Mouse (Mus musculus) heart, postnatal 25 days (tissue): ENCODE data around the gene Rbpj. TPM values are rescaled to one million over a fixed set of nuclear protein-coding genes. Genes with fewer than 3 reads are reported as not detected.

Source experiments
- DNase-seq: peaks from one replicate; pipeline ENCODE4 v3.0.0; 2022; ENCODE audit warnings: low spot score
- intact Hi-C: fragments of 180-260 bp; cut with DNase I; formaldehyde crosslinking; loops from one replicate; pipeline ENCODE4 v1.15.1; 2025
- total RNA-seq, 2 experiments: library from RNA; stranded (reverse); gene quantifications; 2 replicates each; pipeline ENCODE4 v1.2.3; 2021

The Rbpj gene
- total RNA-seq = 10 to 100 TPM; 23.4 to 32.5 TPM

DNA sequence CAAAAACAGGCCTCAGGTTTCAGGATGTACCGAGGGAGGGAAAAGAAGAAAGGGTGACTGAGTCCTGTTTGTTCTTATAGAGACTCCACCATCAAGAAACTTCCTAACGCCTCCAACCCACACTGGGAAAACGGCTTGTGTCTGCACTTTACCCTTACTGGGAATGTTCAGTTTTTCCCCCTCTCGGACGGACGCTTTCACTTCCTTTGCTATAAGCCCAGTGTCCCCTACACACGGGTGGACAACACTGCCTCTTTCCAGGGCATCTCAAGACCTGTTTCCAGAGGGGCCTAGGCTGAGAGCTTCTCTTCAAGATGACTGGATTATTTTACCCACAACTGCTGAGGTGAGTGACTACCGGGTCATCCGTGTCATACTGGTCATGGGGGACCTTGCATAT lies at the start of gene Rbpj:
TSS of gene Rbpj (plus strand) at position 270 of the 400 bp plus-strand sequence.
- no peak for DNase-seq
- intact Hi-C loops = loop anchor here (5.0 kb wide), 1 partner anchor 34 kb away; no protein-coding TSS in a partner anchor

- intact Hi-C loops = no loop called here
Observed at GRCm38 (mm10) chr5:53420777-53421176, 45.2 kb upstream of the Rbpj start.

DNA sequence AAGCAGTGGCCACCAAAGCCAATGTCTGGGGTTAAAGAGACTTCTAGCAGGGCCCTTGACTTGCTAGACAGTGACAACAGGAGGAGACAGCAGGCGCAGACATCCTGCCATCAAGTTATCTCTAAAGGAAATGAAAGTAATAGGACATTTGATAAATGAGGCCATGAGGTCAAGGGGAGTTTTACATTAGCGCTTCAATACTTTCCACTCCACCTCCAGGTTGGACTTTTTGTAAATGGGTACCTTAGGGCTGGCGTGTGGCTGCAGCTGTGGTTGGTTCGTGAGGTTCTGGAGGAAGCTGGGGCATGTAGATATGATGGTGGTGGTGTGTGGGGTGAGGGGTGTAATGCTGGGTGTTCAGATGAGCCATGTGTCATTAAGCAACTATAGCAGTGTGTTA lies 44.7 kb upstream of the Rbpj start:
- no peak for DNase-seq
- intact Hi-C loops = no loop called here

More at GRCm38 (mm10) chr5:53420777-53421176, 45.2 kb upstream of the Rbpj start:
- DNase-seq = no peak

DNA sequence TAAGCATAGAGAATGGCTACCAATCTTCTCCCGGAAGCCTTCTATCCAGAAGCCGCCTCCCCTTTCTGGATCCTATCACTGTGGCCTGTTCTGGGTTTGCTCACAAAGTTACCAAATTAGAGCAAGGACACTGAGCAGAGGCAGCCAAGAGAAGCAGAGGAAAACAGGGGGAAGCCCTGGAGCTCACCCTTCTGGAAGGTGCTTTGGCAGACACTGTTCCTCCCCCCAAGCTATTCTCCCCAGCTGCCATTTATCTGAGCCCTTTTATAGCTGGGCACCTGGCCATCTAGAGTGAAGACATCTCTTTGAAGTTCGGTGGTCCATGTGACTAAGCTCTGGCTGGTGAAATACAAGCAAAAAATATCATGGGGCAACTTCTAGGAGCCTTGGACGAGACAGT lies 38.5 kb upstream of the Rbpj start:
- peak; percentile 20 for DNase-seq
- intact Hi-C loops = no loop called here

GRCm38 (mm10) chr5:53429683-53430477 lies 36.1 kb upstream of the Rbpj start:
- DNase-seq = peak; percentile 44
- intact Hi-C loops = loop anchor here (5.0 kb wide), 1 partner anchor 37 kb away; the partner anchor contains the start of gene Rbpj

- intact Hi-C loops = loop anchor here (5.0 kb wide), 1 partner anchor 35 kb away; the partner anchor contains the start of gene Rbpj
- DNase-seq = no peak
Observed at GRCm38 (mm10) chr5:53432451-53432850, 33.5 kb upstream of the Rbpj start.

- intact Hi-C loops = no loop called here
- no peak for DNase-seq
Observed at GRCm38 (mm10) chr5:53436905-53437632, 28.9 kb upstream of the Rbpj start.

GRCm38 (mm10) chr5:53437767-53438166 lies 28.2 kb upstream of the Rbpj start:
- intact Hi-C loops = no loop called here

GRCm38 (mm10) chr5:53438268-53438667 lies 27.7 kb upstream of the Rbpj start:
- intact Hi-C loops = no loop called here
- no peak for DNase-seq

More at GRCm38 (mm10) chr5:53437767-53438166, 28.2 kb upstream of the Rbpj start:
- DNase-seq = no peak

DNA sequence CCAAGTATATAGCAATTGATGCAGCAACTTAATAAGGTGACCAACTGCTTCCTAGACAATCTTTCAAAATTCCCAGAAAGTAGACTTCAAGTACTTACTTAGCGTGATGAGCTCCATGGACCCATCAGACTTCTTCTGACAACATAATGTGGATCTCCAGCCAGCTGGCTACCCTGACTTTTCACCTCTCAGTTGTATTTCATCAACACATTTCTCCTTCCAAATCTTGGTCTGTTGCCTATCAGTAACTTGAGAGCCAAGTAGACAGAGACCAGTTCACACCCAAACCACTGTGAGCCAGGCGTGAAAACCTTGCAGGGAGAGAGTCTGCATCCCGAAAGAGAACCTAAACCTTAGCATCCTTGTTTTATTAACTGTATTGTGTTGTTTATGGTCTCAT lies 26.3 kb upstream of the Rbpj start:
- intact Hi-C loops = no loop called here
- no peak for DNase-seq

DNA sequence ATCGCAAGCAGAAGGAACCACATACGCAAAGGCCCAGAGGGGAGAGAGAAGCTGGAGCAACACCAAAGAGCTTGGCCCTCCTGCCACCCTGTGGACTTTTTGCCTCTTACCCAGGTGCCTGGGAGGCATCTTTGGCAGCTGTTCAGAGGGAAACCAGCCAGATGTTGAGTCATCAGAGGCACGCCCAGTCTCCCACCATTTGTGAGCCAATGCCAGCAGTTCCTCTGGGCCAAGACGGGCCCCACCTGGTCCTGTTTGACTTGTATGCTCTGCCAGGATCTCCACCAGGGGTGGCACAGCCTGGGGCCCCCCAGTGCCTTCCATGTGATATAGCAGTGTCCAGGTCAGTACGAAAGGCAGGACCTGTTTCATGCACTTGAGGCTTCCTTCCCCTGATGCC lies 21.9 kb upstream of the Rbpj start:
- DNase-seq = no peak
- intact Hi-C loops = no loop called here

GRCm38 (mm10) chr5:53450945-53451344 lies 15.0 kb upstream of the Rbpj start:
- intact Hi-C loops = no loop called here
- DNase-seq = no peak

GRCm38 (mm10) chr5:53451829-53452228 lies 14.1 kb upstream of the Rbpj start:
- no peak for DNase-seq
- intact Hi-C loops = no loop called here

GRCm38 (mm10) chr5:53452920-53453319 lies 13.0 kb upstream of the Rbpj start:
- DNase-seq = no peak
- intact Hi-C loops = no loop called here

GRCm38 (mm10) chr5:53454706-53455105 lies 11.2 kb upstream of the Rbpj start:
- DNase-seq = peak; percentile 38
- intact Hi-C loops = no loop called here

GRCm38 (mm10) chr5:53455459-53455858 lies 10.5 kb upstream of the Rbpj start:
- DNase-seq = no peak
- intact Hi-C loops = no loop called here

DNA sequence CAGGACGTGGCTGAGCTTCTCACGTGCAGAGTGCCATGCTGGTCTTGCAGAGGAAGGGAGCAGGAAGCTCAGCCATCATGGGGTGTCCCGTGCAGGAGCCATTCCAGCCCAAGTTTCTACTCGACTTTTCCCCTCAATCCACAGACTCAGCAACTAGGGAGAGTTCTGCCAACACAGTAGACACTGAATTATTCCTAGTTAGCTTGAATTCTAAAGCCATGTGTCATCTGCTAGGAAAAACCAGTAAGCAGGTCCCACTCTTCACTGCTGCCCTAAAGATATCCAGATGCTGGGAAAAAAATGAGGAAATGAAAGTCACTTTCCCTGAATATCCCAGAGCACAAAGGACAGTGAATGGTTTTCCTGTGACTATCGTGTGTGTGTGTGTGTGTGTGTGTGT lies 5.8 kb upstream of the Rbpj start:
- intact Hi-C loops = no loop called here
- no peak for DNase-seq

DNA sequence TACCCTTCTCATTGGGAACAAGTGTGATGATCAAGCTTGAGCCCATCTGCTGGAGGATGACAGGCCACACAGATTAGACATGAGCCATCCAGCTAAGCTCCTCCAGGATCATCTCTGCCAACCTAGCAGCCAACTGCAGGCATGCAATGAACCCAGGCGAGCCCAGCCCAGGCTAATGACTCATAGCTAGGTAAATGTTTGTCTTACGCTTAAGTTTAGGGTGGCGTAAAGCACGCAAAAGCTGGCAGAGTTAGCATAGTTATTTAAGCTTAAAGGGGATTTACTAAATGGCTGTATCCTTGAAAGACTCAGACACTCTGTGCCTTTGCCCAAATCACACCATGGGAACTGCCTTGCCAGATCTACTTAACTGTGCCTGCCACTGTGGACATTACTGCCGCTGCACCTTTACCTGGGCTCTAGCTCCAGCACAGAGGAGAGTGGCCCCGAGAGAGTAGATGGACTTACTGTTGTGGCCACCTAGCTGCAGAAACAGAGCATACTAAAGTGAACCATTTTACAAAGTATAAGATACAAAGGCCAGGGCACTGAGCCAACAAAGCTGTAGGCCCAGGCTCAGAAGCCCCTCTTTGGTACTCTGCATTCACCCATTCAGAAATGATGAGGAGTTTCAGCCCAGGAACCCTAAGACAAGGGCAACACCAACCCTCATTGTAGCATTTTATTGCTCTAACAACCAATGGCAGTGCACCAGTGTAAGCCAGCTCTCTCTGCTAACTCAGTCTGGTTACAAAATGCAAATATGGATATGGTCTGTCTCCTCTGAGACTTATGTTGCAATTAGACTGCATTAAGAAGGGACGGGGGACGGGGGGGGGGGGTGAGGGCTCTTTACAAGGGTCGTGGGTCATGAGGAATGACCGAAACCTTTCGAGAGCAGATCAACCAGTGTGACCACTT lies 2.6 kb upstream of the Rbpj start:
- intact Hi-C loops = no loop called here
- DNase-seq = no peak

- no peak for DNase-seq
- intact Hi-C loops = loop anchor here (5.0 kb wide), 1 partner anchor 34 kb away; no protein-coding TSS in a partner anchor
Observed at GRCm38 (mm10) chr5:53466422-53467333, 726 bp downstream of the Rbpj start.
